Mouse (Mus musculus): ENCODE results near the gene Skint1.
"Not testable (repeated sequence)": the region's sequence is repeated elsewhere in the genome, so short reads cannot be mapped to it uniquely, and the experiment has no call there.

Gene Skint1

DNA sequence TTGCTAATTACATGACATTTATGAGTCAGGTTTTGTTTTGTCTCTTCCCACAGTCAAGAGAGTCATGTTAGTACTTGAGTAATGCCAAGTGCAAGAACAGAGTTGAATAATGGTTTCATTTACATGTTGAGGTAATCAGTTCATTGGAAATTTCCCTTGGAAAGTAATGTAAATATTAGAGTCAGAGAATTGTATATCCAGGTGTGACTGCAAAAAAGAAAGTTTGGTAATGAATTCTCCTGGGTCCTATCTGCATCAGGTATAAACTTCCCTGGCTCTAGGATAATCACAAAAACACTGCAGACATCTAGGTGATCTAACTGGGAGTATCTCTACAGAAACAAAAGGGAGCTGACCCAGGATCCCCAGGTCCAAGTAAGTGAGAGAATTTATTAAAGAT is at the start of gene Skint1:
Gene Skint1 (plus strand): TSS at position 301 of the 400 bp plus-strand sequence.
- TF ChIP-seq NANOG (IDR thresholded peaks at IDR 0.05; ENCODE audit: borderline replicate concordance, low read length): no peak
- TF ChIP-seq CTCF (conservative IDR thresholded peaks at IDR 0.05; ENCODE audit: low read length): no peak
- no peak for TF ChIP-seq POU5F1 (IDR thresholded peaks at IDR 0.05; ENCODE audit: borderline replicate concordance, low read length)
- no peaks in the 10 kb centered on the region for H3K4me1 ChIP-seq (replicated peaks; ENCODE audit: low read depth, low read length)
- no peaks in the 10 kb centered on the region for H3K36me3 ChIP-seq (ENCODE audit: insufficient read depth, low read length)
- no peak within 1 kb of the TSS for H3K4me3 ChIP-seq (replicated peaks; ENCODE audit: low read length)
- no peaks in the 10 kb centered on the region for H3K9me3 ChIP-seq (ENCODE audit: low read length)
- no peaks in the 10 kb centered on the region for H3K27me3 ChIP-seq (ENCODE audit: insufficient read depth, low read length)

DNA sequence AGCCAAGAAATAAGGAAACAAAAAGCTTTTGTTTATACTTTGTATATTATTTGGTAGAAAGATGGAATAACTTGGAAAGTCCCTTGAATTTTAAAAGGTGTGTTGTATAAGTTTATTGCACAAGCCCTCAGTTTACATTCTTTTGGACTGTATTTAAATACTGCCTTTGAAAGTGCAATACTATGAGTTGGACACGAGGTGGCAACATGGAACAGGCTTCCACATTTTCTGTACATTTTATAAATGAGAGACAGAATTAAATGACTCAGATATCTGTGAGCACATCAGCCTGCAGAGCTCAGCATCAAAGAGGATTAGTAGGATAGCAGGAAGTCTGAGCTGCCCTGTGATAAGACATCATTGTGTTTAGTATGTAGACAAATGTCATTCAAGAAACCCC is 44.8 kb upstream of the Skint1 start:
- Histone ChIP-seq H3K9me3 (ENCODE audit: low read length) (no peaks in the 10 kb centered on the region), H3K4me3 (replicated peaks; ENCODE audit: low read length) (no peak overlapping the region), H3K36me3 (ENCODE audit: insufficient read depth, low read length) (no peaks in the 10 kb centered on the region), H3K27me3 (ENCODE audit: insufficient read depth, low read length) (no peaks in the 10 kb centered on the region), H3K4me1 (replicated peaks; ENCODE audit: low read depth, low read length) (no peaks in the 10 kb centered on the region)
- no peak for TF ChIP-seq NANOG (IDR thresholded peaks at IDR 0.05; ENCODE audit: borderline replicate concordance, low read length)
- peak; percentile 38 for TF ChIP-seq CTCF (conservative IDR thresholded peaks at IDR 0.05; ENCODE audit: low read length)

GRCm38 (mm10) chr4:111963241-111963640 is 42.8 kb upstream of the Skint1 start:
- H3K36me3 ChIP-seq (ENCODE audit: insufficient read depth, low read length); H3K9me3 ChIP-seq (ENCODE audit: low read length); H3K4me3 ChIP-seq (replicated peaks; ENCODE audit: low read length); H3K27me3 ChIP-seq (ENCODE audit: insufficient read depth, low read length); H3K4me1 ChIP-seq (replicated peaks; ENCODE audit: low read depth, low read length): not testable (repeated sequence)

- Histone ChIP-seq H3K4me1 (replicated peaks; ENCODE audit: low read depth, low read length) (no peaks in the 10 kb centered on the region), H3K9me3 (ENCODE audit: low read length) (no peaks in the 10 kb centered on the region), H3K36me3 (ENCODE audit: insufficient read depth, low read length) (no peaks in the 10 kb centered on the region), H3K4me3 (replicated peaks; ENCODE audit: low read length) (no peak overlapping the region), H3K27me3 (ENCODE audit: insufficient read depth, low read length) (no peaks in the 10 kb centered on the region)
- TF ChIP-seq CTCF (conservative IDR thresholded peaks at IDR 0.05; ENCODE audit: low read length) (no peak), NANOG (IDR thresholded peaks at IDR 0.05; ENCODE audit: borderline replicate concordance, low read length) (no peak), POU5F1 (IDR thresholded peaks at IDR 0.05; ENCODE audit: borderline replicate concordance, low read length) (no peak)
Measured at GRCm38 (mm10) chr4:111963669-111964068, 42.4 kb upstream of the Skint1 start.

DNA sequence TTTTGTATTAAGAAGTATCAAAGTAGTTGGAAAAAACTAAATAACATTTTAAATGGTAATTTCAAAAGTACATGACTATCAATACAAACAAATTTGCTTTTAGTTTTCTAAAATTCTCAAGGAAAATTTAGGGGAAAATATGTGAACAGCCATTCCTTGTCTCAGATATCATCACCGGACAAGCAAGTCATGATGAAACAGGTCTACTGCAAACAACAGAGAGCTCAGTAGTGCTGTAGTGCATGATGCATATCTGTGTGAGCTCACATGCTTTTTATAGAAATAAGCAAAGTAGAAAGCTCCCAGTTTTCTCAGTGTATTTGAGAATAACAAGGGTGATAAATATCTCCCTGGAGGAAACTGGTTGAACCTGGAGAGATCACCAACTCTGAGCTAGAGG is 33.4 kb upstream of the Skint1 start, which contains the start of gene Skint7:
Gene Skint7 (plus strand): TSS at position 301 of the 400 bp plus-strand sequence.
- Histone ChIP-seq H3K4me1 (replicated peaks; ENCODE audit: low read depth, low read length) (no peaks in the 10 kb centered on the region), H3K4me3 (replicated peaks; ENCODE audit: low read length) (no peak within 1 kb of the TSS), H3K9me3 (ENCODE audit: low read length) (no peaks in the 10 kb centered on the region), H3K36me3 (ENCODE audit: insufficient read depth, low read length) (no peaks in the 10 kb centered on the region), H3K27me3 (ENCODE audit: insufficient read depth, low read length) (no peaks in the 10 kb centered on the region)
- TF ChIP-seq POU5F1 (IDR thresholded peaks at IDR 0.05; ENCODE audit: borderline replicate concordance, low read length) (no peak), CTCF (conservative IDR thresholded peaks at IDR 0.05; ENCODE audit: low read length) (no peak), NANOG (IDR thresholded peaks at IDR 0.05; ENCODE audit: borderline replicate concordance, low read length) (no peak)

GRCm38 (mm10) chr4:112071716-112072115 is 65.6 kb downstream of the Skint1 start, which contains the start of gene Skint4:
TSS of gene Skint4 (plus strand) at chr4:112072016.
- TF ChIP-seq POU5F1 (IDR thresholded peaks at IDR 0.05; ENCODE audit: borderline replicate concordance, low read length): no peak
- no peak for TF ChIP-seq CTCF (conservative IDR thresholded peaks at IDR 0.05; ENCODE audit: low read length)
- no peak for TF ChIP-seq NANOG (IDR thresholded peaks at IDR 0.05; ENCODE audit: borderline replicate concordance, low read length)
- Histone ChIP-seq H3K4me1 (replicated peaks; ENCODE audit: low read depth, low read length) (no peaks in the 10 kb centered on the region), H3K27me3 (ENCODE audit: insufficient read depth, low read length) (no peaks in the 10 kb centered on the region), H3K4me3 (replicated peaks; ENCODE audit: low read length) (no peak within 1 kb of the TSS), H3K36me3 (ENCODE audit: insufficient read depth, low read length) (no peaks in the 10 kb centered on the region), H3K9me3 (ENCODE audit: low read length) (no peaks in the 10 kb centered on the region)
